Mouse (Mus musculus): ENCODE data around the gene Scn8a.

Scn8a gene

DNA sequence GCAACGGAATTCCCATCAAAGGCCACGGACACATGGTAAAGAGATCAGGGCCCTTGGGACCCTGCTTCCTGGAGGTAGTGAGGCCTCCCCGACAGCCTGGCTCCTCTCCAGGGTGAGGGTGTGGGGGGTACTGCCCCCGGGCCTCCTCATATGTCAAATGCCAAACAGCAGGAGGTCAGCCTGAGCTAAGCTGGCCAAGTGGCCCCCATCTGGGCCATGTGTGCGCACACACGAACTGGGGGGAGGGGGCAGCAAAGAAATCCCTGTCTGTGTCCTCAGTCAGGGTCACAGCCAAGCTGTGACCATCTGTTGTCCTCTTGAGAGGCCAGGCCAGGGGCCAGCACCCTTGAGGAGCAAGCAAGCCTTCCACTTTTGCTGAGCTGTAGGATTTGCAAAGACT is 195.4 kb downstream of the Scn8a start:
- peaks cover 59% of the 10 kb centered on the region for H3K4me1 ChIP-seq (replicated peaks; ENCODE audit: low read depth, low read length)
- TF ChIP-seq NANOG (IDR thresholded peaks at IDR 0.05; ENCODE audit: borderline replicate concordance, low read length) (no peak), POU5F1 (IDR thresholded peaks at IDR 0.05; ENCODE audit: borderline replicate concordance, low read length) (no peak), CTCF (conservative IDR thresholded peaks at IDR 0.05; ENCODE audit: low read length) (no peak)
- no peak overlapping the region for H3K4me3 ChIP-seq (replicated peaks; ENCODE audit: low read length)
- no peaks in the 10 kb centered on the region for H3K36me3 ChIP-seq (ENCODE audit: insufficient read depth, low read length)
- no peaks in the 10 kb centered on the region for H3K9me3 ChIP-seq (ENCODE audit: low read length)
- peaks cover 38% of the 10 kb centered on the region for H3K27me3 ChIP-seq (ENCODE audit: insufficient read depth, low read length)

DNA sequence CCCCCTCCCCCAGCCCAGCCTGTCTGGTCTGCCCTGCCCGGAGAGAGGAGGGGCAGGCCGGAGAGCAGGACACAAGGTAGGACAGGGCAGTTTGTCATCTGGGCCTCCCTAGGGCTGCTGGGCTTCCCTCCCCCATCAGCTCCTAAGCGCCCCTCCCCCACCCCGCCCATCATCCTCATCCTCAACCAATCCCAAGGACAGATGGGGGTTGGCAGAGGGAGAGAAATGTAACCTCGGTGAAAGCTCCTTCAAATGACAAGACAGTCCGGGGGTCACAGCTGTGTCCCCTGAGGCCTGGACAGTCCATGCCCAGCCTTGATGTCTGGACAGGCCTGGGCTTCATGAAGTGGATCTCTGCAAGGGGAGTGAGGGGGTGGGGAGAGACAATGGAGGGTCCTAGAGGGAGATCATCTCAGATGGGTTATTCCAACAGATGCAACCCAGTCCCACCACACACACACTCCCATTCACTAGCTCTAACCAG is 196.7 kb downstream of the Scn8a start:
- Histone ChIP-seq H3K9me3 (ENCODE audit: low read length) (no peaks in the 10 kb centered on the region), H3K4me1 (replicated peaks; ENCODE audit: low read depth, low read length) (peaks cover 67% of the 10 kb centered on the region), H3K27me3 (ENCODE audit: insufficient read depth, low read length) (peaks cover 45% of the 10 kb centered on the region), H3K36me3 (ENCODE audit: insufficient read depth, low read length) (no peaks in the 10 kb centered on the region), H3K4me3 (replicated peaks; ENCODE audit: low read length) (no peak overlapping the region)
- TF ChIP-seq CTCF (conservative IDR thresholded peaks at IDR 0.05; ENCODE audit: low read length) (no peak), NANOG (IDR thresholded peaks at IDR 0.05; ENCODE audit: borderline replicate concordance, low read length) (no peak), POU5F1 (IDR thresholded peaks at IDR 0.05; ENCODE audit: borderline replicate concordance, low read length) (no peak)

DNA sequence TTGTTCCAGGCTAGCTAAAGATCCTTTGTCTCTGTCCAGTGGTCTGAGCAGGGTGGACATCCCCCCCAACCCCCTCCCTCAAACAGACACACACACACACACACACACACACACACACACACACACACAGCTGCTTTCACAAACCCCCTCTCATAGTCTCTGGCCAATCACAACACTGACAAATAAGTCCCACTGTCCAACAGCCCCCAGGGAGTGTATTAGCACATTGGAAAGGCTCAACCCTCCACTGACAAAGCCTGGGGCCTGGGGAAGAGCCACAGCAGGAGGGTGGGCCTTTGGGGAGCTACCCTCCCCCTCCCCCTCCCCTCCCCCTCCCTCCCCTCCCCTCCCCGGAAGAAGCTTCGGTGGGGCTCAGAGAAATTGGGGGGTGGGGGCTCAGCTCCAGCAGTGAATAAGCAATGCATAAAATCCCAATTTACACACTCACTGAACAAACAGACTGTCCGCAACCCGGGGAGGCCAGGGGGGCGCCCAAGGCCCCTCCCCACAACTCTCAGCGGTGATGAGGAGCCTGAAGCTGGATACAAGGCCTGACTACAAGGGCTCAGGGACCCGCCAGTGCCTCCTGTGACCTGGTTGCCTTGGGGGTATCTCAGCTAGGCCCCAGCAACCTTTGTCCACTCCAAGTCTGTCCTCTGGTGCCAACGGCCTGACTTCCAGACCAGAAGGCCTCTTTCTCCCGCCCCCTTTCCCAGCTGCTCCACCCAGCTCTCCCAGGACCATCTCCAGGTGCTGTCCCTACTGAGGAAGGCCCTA is 197.4 kb downstream of the Scn8a start:
- H3K9me3 ChIP-seq (ENCODE audit: low read length) = no peaks in the 10 kb centered on the region
- no peak overlapping the region for H3K4me3 ChIP-seq (replicated peaks; ENCODE audit: low read length)

DNA sequence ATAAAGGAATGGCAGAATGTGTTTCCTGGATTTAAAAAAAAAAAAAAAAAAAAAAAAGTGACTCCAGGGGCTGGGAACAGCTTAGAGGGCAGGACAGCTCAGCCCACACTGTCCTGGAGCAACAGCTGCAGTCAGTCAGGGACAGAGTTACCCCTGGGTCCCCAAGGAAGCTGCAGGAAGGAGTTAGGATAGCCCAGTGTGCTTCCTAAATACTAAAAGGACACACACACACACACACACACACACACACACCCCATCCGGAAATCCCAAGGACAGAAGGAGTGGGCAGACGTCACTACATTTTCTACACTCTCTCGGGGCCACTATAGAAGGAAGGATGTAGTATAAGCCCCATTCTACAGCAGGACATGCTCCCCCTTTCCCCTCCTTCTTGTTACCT is 198.4 kb downstream of the Scn8a start:
- TF ChIP-seq POU5F1 (IDR thresholded peaks at IDR 0.05; ENCODE audit: borderline replicate concordance, low read length) = no peak
- no peak for TF ChIP-seq CTCF (conservative IDR thresholded peaks at IDR 0.05; ENCODE audit: low read length)
- Histone ChIP-seq H3K36me3 (ENCODE audit: insufficient read depth, low read length) (no peaks in the 10 kb centered on the region), H3K9me3 (ENCODE audit: low read length) (no peaks in the 10 kb centered on the region), H3K4me1 (replicated peaks; ENCODE audit: low read depth, low read length) (peaks cover 81% of the 10 kb centered on the region), H3K4me3 (replicated peaks; ENCODE audit: low read length) (no peak overlapping the region), H3K27me3 (ENCODE audit: insufficient read depth, low read length) (peaks cover 48% of the 10 kb centered on the region)

More for the DNA sequence above, 197.4 kb downstream of the Scn8a start:
- Histone ChIP-seq H3K27me3 (ENCODE audit: insufficient read depth, low read length) (peaks cover 44% of the 10 kb centered on the region), H3K4me1 (replicated peaks; ENCODE audit: low read depth, low read length) (peaks cover 72% of the 10 kb centered on the region), H3K36me3 (ENCODE audit: insufficient read depth, low read length) (no peaks in the 10 kb centered on the region)
- no peak for TF ChIP-seq CTCF (conservative IDR thresholded peaks at IDR 0.05; ENCODE audit: low read length)
- no peak for TF ChIP-seq NANOG (IDR thresholded peaks at IDR 0.05; ENCODE audit: borderline replicate concordance, low read length)
- no peak for TF ChIP-seq POU5F1 (IDR thresholded peaks at IDR 0.05; ENCODE audit: borderline replicate concordance, low read length)

- H3K9me3 ChIP-seq (ENCODE audit: low read length) = no peaks in the 10 kb centered on the region
- H3K4me1 ChIP-seq (replicated peaks; ENCODE audit: low read depth, low read length) = peaks cover 87% of the 10 kb centered on the region
- no peak overlapping the region for H3K4me3 ChIP-seq (replicated peaks; ENCODE audit: low read length)
- no peak for TF ChIP-seq CTCF (conservative IDR thresholded peaks at IDR 0.05; ENCODE audit: low read length)
- no peak for TF ChIP-seq POU5F1 (IDR thresholded peaks at IDR 0.05; ENCODE audit: borderline replicate concordance, low read length)
- no peak for TF ChIP-seq NANOG (IDR thresholded peaks at IDR 0.05; ENCODE audit: borderline replicate concordance, low read length)
- peaks cover 54% of the 10 kb centered on the region for H3K27me3 ChIP-seq (ENCODE audit: insufficient read depth, low read length)
- H3K36me3 ChIP-seq (ENCODE audit: insufficient read depth, low read length) = no peaks in the 10 kb centered on the region
Measured at GRCm38 (mm10) chr15:101068671-101069070, 199.0 kb downstream of the Scn8a start.

- TF ChIP-seq NANOG (IDR thresholded peaks at IDR 0.05; ENCODE audit: borderline replicate concordance, low read length) = no peak
- no peak for TF ChIP-seq POU5F1 (IDR thresholded peaks at IDR 0.05; ENCODE audit: borderline replicate concordance, low read length)
- TF ChIP-seq CTCF (conservative IDR thresholded peaks at IDR 0.05; ENCODE audit: low read length) = no peak
Measured at GRCm38 (mm10) chr15:101069641-101070190, 200.1 kb downstream of the Scn8a start.

GRCm38 (mm10) chr15:101070762-101071161 is 201.1 kb downstream of the Scn8a start:
- peaks cover 66% of the 10 kb centered on the region for H3K27me3 ChIP-seq (ENCODE audit: insufficient read depth, low read length)
- H3K4me3 ChIP-seq (replicated peaks; ENCODE audit: low read length) = no peak overlapping the region; the same call in 1 of the 2 replicates
- no peaks in the 10 kb centered on the region for H3K36me3 ChIP-seq (ENCODE audit: insufficient read depth, low read length)
- TF ChIP-seq POU5F1 (IDR thresholded peaks at IDR 0.05; ENCODE audit: borderline replicate concordance, low read length) = no peak
- TF ChIP-seq NANOG (IDR thresholded peaks at IDR 0.05; ENCODE audit: borderline replicate concordance, low read length) = no peak
- no peak for TF ChIP-seq CTCF (conservative IDR thresholded peaks at IDR 0.05; ENCODE audit: low read length)
- H3K4me1 ChIP-seq (replicated peaks; ENCODE audit: low read depth, low read length) = peaks cover 85% of the 10 kb centered on the region
- H3K9me3 ChIP-seq (ENCODE audit: low read length) = no peaks in the 10 kb centered on the region

More at GRCm38 (mm10) chr15:101069641-101070190, 200.1 kb downstream of the Scn8a start:
- H3K9me3 ChIP-seq (ENCODE audit: low read length) = no peaks in the 10 kb centered on the region
- no peak overlapping the region for H3K4me3 ChIP-seq (replicated peaks; ENCODE audit: low read length)
- H3K36me3 ChIP-seq (ENCODE audit: insufficient read depth, low read length) = no peaks in the 10 kb centered on the region
- peaks cover 63% of the 10 kb centered on the region for H3K27me3 ChIP-seq (ENCODE audit: insufficient read depth, low read length)
- peaks cover 93% of the 10 kb centered on the region for H3K4me1 ChIP-seq (replicated peaks; ENCODE audit: low read depth, low read length)

- H3K36me3 ChIP-seq (ENCODE audit: insufficient read depth, low read length) = no peaks in the 10 kb centered on the region
- TF ChIP-seq POU5F1 (IDR thresholded peaks at IDR 0.05; ENCODE audit: borderline replicate concordance, low read length) = no peak
- no peak for TF ChIP-seq NANOG (IDR thresholded peaks at IDR 0.05; ENCODE audit: borderline replicate concordance, low read length)
- TF ChIP-seq CTCF (conservative IDR thresholded peaks at IDR 0.05; ENCODE audit: low read length) = no peak
Measured at GRCm38 (mm10) chr15:101072736-101073135, 203.1 kb downstream of the Scn8a start.

More at GRCm38 (mm10) chr15:101072736-101073135, 203.1 kb downstream of the Scn8a start:
- no peak overlapping the region for H3K4me3 ChIP-seq (replicated peaks; ENCODE audit: low read length)
- peaks cover 84% of the 10 kb centered on the region for H3K4me1 ChIP-seq (replicated peaks; ENCODE audit: low read depth, low read length)
- H3K9me3 ChIP-seq (ENCODE audit: low read length) = no peaks in the 10 kb centered on the region
- H3K27me3 ChIP-seq (ENCODE audit: insufficient read depth, low read length) = peaks cover 84% of the 10 kb centered on the region
